Mouse (Mus musculus) ES-E14 (cell line): ENCODE measurements around the gene Il17c. TPM values are rescaled to one million over a fixed set of nuclear protein-coding genes. Genes with fewer than 3 reads are reported as not detected.

Source experiments
- DNase-seq: peaks from one replicate; pipeline ENCODE4 v3.0.0-alpha.2; 2013; ENCODE audit warnings: low read depth, low spot score
- H3K27ac ChIP-seq: 2 replicates; pipeline ENCODE4 v1.5.1; 2012; ENCODE audit warnings: low read depth, mild to moderate bottlenecking, low read length, moderate library complexity, mixed read lengths; ENCODE audit not compliant: poor library complexity, insufficient read depth, severe bottlenecking
- H3K36me3 ChIP-seq: 2 replicates; pipeline ENCODE4 v1.6.1; 2012; ENCODE audit warnings: mild to moderate bottlenecking, low read length, moderate library complexity, mixed read lengths; ENCODE audit not compliant: control insufficient read depth, poor library complexity, insufficient read depth, severe bottlenecking
- H3K4me1 ChIP-seq, 2 experiments: fragments of 150-350 bp in 1 of 2; sonication (generic) in 1 of 2; 2 replicates each; pipeline ENCODE4 v1.6.1; 2012; ENCODE audit warnings: low read length in 2 of 2, mild to moderate bottlenecking in 1 of 2, mixed read lengths in 1 of 2; ENCODE audit not compliant: control insufficient read depth in 2 of 2, insufficient read depth in 2 of 2, poor library complexity in 1 of 2
- H3K4me3 ChIP-seq, 2 experiments: fragments of 150-350 bp in 1 of 2; sonication (generic) in 1 of 2; 2 replicates each; pipeline ENCODE4 v1.5.1; 2012; ENCODE audit warnings: low read length in 2 of 2, low read depth in 1 of 2, mild to moderate bottlenecking in 1 of 2, mixed read lengths in 1 of 2; ENCODE audit not compliant: insufficient read depth in 1 of 2, poor library complexity in 1 of 2, severe bottlenecking in 1 of 2
- H3K9ac ChIP-seq: 2 replicates; pipeline ENCODE4 v1.6.1; 2012; ENCODE audit warnings: low read depth, mild to moderate bottlenecking, low read length, mixed read lengths; ENCODE audit not compliant: poor library complexity, insufficient read depth, severe bottlenecking
- H3K9me3 ChIP-seq: fragments of 150-350 bp; sonication (generic); 2 replicates; pipeline ENCODE4 v1.6.1; 2012; ENCODE audit warnings: low read depth, mild to moderate bottlenecking, low read length; ENCODE audit not compliant: control insufficient read depth, insufficient read depth
- CHD2 ChIP-seq: IDR thresholded peaks from 2 replicates; pipeline ENCODE4 v1.6.1; 2014; ENCODE audit warnings: mild to moderate bottlenecking, low read depth, low read length, inconsistent platforms
- HCFC1 ChIP-seq: IDR thresholded peaks from 2 replicates; pipeline ENCODE4 v1.6.1; 2012; ENCODE audit warnings: low read length, inconsistent platforms, borderline replicate concordance; ENCODE audit not compliant: insufficient read depth
- MAFK ChIP-seq: IDR thresholded peaks from 2 replicates; pipeline ENCODE4 v1.6.1; 2014; ENCODE audit warnings: mild to moderate bottlenecking, low read depth, low read length, inconsistent platforms; ENCODE audit not compliant: insufficient read depth
- ZC3H11A ChIP-seq: IDR thresholded peaks from 2 replicates; pipeline ENCODE4 v1.6.1; 2012; ENCODE audit warnings: low read depth, mild to moderate bottlenecking, inconsistent platforms, low read length, borderline replicate concordance
- ZNF384 ChIP-seq: IDR thresholded peaks from 2 replicates; pipeline ENCODE4 v1.6.1; 2012; ENCODE audit warnings: low read depth, low read length, inconsistent platforms
- in situ Hi-C, 2 experiments: fragments of 600-800 bp; cut with MboI; formaldehyde crosslinking; loops; one replicate each; pipeline ENCODE4 v1.15.1; 2025; ENCODE audit warnings: low sequenced_read_pairs in 2 of 2, inconsistent platforms in 1 of 2; ENCODE audit not compliant: unreplicated experiment in 2 of 2
- total RNA-seq: library from RNA; depleted of rRNA; stranded (reverse); fragments of 300-350 nt; gene quantifications from 2 replicates; pipeline ENCODE4 v1.2.3, GENCODE M21; 2012

Il17c gene
- total RNA-seq, 1 experiment, result not detected

GRCm38 (mm10) chr8:122427607-122428006 lies 5.8 kb downstream of the Il17c start:
- in situ Hi-C loops, result no loop called here

GRCm38 (mm10) chr8:122428163-122428562 lies 6.3 kb downstream of the Il17c start:
- Histone ChIP-seq H3K36me3 (peaks cover 3% of the 10 kb centered on the region; the same call in 1 of the 2 replicates), H3K4me3 (no peak overlapping the region), H3K9ac (no peak overlapping the region), H3K4me1 (peaks cover 3 to 26% of the 10 kb centered on the region in 2 experiments; a peak in 2 of 4 replicates), H3K9me3 (no peaks in the 10 kb centered on the region), H3K27ac (no peak overlapping the region)
- in situ Hi-C loops, result no loop called here
- no peak for DNase-seq
- TF ChIP-seq CHD2 (no peak), HCFC1 (no peak), MAFK (no peak), ZC3H11A (no peak), ZNF384 (no peak)

More at GRCm38 (mm10) chr8:122427607-122428006, 5.8 kb downstream of the Il17c start:
- no peak for TF ChIP-seq MAFK
- TF ChIP-seq ZNF384, result no peak
- TF ChIP-seq ZC3H11A, result no peak
- TF ChIP-seq CHD2, result no peak
- no peak for TF ChIP-seq HCFC1
- Histone ChIP-seq H3K9me3 (no peaks in the 10 kb centered on the region), H3K27ac (no peak overlapping the region), H3K9ac (no peak overlapping the region), H3K4me1 (peaks cover 3 to 24% of the 10 kb centered on the region in 2 experiments; a peak in 2 of 4 replicates), H3K36me3 (peaks cover 3% of the 10 kb centered on the region; the same call in 1 of the 2 replicates), H3K4me3 (no peak overlapping the region)
- no peak for DNase-seq

GRCm38 (mm10) chr8:122430058-122430636 lies 8.3 kb downstream of the Il17c start:
- H3K9me3 ChIP-seq, result no peaks in the 10 kb centered on the region
- peaks cover 14% of the 10 kb centered on the region; the same call in 1 of the 2 replicates for H3K36me3 ChIP-seq
- in situ Hi-C loops, result no loop called here
- TF ChIP-seq MAFK, result no peak
- no peak for TF ChIP-seq ZNF384
- H3K27ac ChIP-seq, result no peak overlapping the region
- no peak for DNase-seq
- peaks cover 3 to 21% of the 10 kb centered on the region in 2 experiments; a peak in 2 of 4 replicates for H3K4me1 ChIP-seq
- H3K4me3 ChIP-seq, result no peak overlapping the region
- no peak overlapping the region for H3K9ac ChIP-seq

GRCm38 (mm10) chr8:122430646-122431045 lies 8.8 kb downstream of the Il17c start:
- in situ Hi-C loops, result no loop called here

More at GRCm38 (mm10) chr8:122430646-122431045, 8.8 kb downstream of the Il17c start:
- Histone ChIP-seq H3K27ac (no peak overlapping the region), H3K9me3 (no peaks in the 10 kb centered on the region), H3K4me3 (no peak overlapping the region), H3K4me1 (peaks cover 3 to 21% of the 10 kb centered on the region in 2 experiments; a peak in 2 of 4 replicates), H3K9ac (no peak overlapping the region), H3K36me3 (peaks cover 14% of the 10 kb centered on the region; the same call in 1 of the 2 replicates)
- TF ChIP-seq ZC3H11A, result no peak
- no peak for TF ChIP-seq HCFC1
- DNase-seq, result no peak
